Mouse (Mus musculus): ENCODE measurements at regions not wholly inside any gene's neighbourhood (a gene's known extent, or its start where the extent isn't known, plus 50 kb on each side); places are given as distances from the start of the nearest gene placed in this dataset.

DNA sequence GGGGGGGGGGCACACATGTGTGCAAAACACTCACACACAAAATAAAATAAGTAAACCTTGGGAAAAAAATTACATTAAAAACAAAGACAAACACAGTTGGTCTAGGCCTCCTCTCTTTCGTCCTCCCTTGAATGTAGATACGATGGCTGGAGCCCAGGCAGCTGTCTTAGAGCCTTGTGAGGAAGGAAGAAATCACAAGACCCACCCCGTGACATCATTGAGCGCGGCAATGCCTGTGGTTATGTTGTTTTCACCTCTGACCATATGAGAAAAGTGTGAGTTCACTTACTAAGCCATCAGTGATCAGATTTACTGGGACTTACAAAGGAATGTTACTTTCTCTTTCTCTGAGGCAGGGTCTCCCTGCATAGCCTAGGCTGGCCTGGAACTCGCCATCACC is 64.8 kb upstream of the Slc6a6 start:
- DNase-seq (ENCODE audit: low spot score) = no peak

DNA sequence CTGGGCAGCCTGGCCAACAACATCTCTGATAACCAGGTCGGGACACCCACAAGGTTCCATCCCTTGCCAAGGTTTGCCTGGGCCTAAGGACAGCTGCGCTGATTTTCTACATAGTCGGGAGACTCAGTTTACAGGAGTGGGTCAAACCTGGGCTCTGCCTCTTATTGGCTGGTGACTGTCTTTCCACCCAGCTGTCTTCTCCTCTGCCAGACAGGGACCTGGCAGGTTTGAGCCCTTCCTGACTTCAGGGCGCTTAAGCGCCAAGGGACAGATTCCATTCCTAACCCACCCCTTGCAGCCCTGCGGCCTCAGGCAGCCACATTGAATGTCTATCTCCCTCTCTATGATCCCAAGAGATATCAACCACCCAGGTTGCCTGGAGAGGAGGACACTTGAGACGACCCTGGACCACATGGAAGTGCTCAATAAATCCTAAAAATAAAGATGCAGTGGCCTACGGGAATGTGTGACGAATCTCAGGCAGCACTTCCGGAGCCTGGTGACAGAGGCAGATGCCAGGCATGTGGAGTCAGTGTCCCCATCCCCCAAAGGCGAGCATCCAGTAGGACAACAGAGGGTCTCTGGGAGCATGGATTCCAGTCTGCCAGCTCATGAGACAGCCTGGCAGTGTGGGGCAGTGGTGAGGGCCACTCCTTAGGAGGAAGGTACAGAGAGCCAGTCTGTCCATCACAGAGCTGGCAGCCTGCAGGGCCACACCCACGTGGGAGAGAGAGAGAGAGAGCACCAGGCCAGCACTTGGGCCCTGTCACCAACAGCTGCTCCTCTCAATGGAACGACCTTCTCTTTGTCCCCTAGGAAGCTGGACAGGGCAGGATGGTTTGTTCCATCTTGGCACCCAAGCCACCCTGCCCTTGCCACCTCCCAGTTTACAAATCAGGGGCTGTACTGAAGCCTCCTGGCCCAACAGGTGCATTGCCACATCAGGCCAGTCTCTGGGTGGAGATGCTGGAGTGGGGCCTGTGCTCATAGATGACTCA is 63.8 kb upstream of the Slc6a6 start:
- no peak for DNase-seq (ENCODE audit: low spot score)

DNA sequence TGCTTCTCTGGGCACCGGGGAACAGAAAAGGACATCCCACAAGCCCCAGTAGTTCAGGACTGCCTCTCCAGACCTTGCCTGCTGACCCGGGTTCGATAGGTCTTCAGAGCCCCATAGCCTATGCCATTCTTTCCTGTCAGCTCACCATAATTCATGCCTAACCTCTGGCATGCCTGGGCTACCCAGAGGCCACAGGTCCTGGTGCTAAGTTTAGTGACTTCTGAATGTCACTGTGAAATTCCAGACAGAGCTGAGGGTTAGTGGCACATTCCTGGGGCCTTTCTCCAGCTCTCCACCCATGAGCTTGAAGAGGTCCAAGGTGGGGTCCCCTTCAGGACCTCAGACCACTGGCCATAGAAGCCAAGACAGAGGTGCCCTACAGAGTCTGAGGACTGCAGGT is 62.4 kb upstream of the Slc6a6 start:
- no peak for DNase-seq (ENCODE audit: low spot score)

DNA sequence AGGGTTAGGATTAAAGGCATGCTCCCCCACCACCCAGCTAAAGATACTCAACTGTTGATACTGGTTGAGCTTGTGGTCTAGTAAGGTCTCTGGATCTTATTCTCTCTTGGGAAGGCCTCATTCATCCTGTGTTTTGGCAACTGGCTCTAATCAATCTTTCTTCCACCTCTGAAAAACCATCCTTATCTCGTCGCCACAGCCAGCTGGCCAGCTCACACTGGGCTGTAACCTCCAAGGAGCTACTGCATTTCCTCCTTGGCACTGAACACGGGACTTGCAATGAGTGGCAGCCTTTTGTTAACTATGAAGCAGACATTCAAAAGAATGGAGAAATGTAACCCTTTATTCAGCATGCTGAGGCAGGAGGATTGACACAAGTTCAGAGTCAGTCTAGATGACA is 61.4 kb upstream of the Slc6a6 start:
- no peak for DNase-seq (ENCODE audit: low spot score)

DNA sequence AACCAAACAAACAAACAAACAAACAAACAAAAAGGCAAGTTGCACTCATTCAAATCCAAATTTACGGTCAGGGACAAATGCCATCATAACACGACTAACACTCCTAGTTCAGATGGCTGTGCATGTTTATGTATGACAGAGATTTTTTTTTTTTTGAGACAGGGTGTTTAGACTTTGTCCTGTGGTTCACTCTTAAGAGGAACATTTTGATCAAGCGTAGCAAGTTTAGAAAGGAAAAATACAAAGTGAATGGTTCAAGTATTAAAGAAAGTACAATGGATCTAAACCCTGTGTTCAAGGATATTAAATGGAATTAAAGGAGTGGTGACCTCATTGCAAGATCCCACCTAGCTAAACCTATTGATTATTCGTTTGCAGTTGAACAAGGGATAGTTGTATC is 60.2 kb upstream of the Slc6a6 start:
- DNase-seq (ENCODE audit: low spot score) = no peak

DNA sequence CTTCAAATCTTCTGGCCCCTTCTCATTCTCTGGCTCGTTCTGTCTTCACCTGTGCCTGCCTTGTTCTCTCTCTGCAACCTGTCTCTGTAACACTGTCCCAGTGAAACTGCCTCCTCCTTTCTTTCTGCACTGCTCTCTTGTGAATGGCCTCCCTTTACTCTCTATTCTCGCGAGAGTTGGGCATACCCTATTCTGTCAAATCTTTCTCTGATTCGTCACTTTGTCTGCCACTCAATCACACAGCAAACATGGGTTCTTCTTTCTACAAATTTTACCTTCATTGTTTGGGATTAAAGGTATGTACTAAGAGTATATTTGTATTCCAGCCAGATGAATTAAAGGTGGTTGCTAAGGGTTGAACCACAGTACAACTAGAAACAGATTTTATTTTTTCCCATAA is 54.6 kb upstream of the Slc6a6 start:
- no peak for DNase-seq (ENCODE audit: low spot score)

DNA sequence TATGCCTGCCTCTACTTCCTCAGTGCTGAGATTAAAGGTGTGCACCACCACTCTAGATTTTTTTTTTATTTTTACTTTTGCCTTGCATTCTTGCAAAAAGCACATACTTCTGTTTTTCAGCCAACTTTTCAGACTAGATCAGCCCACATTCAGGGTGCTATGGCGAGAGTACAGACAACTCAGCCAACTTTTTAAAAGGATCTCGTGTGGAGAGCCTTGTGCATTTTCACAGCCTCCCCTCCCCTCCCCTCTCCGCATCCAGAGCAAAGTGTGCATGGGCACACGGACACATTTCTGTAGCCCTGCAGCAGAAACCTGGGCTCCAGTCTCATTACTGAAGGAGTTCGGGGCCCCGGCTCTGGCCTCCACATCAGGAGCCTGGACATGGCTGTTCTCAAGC is 52.6 kb upstream of the Slc6a6 start:
- DNase-seq (ENCODE audit: low spot score) = no peak
